Mouse (Mus musculus) myocyte (in vitro differentiated cells): ENCODE data around the gene Ptger4.

Experiments used
- CEBPB ChIP-seq: IDR thresholded peaks from 2 replicates; pipeline ENCODE4 v1.6.1; 2011; ENCODE audit warnings: mild to moderate bottlenecking, moderate library complexity; ENCODE audit not compliant: poor library complexity, insufficient read depth, severe bottlenecking
- E2F4 ChIP-seq: IDR thresholded peaks from one replicate; pipeline ENCODE4 v1.6.1; 2011; ENCODE audit warnings: mild to moderate bottlenecking, control low read depth, moderate library complexity; ENCODE audit not compliant: insufficient read depth
- MAX ChIP-seq: IDR thresholded peaks from one replicate; pipeline ENCODE4 v1.6.1; 2011; ENCODE audit warnings: low read depth, mild to moderate bottlenecking, control low read depth
- MYOD1 ChIP-seq, 3 experiments: IDR thresholded peaks; one replicate each; pipeline ENCODE4 v1.6.1; 2011; ENCODE audit warnings: control low read depth in 2 of 3, low read depth in 2 of 3, mild to moderate bottlenecking in 2 of 3, moderate library complexity in 1 of 3; ENCODE audit not compliant: insufficient read length in 2 of 3, control insufficient read depth in 1 of 3
- MYOG ChIP-seq, 3 experiments: IDR thresholded peaks; one replicate each; pipeline ENCODE4 v1.6.1; 2011; ENCODE audit warnings: control low read depth in 2 of 3, low read depth in 2 of 3, mild to moderate bottlenecking in 2 of 3; ENCODE audit not compliant: insufficient read length in 2 of 3, control insufficient read depth in 1 of 3, insufficient read depth in 1 of 3
- POLR2A ChIP-seq: IDR thresholded peaks from one replicate; pipeline ENCODE4 v1.6.1; 2011; ENCODE audit warnings: low read depth, mild to moderate bottlenecking, control low read depth, moderate library complexity; ENCODE audit not compliant: insufficient read length
- POLR2AphosphoS2 ChIP-seq: IDR thresholded peaks from one replicate; pipeline ENCODE4 v1.6.1; 2011; ENCODE audit warnings: low read depth, control low read depth; ENCODE audit not compliant: insufficient read length
- REST ChIP-seq: IDR thresholded peaks from one replicate; pipeline ENCODE4 v1.6.1; 2011; ENCODE audit warnings: mild to moderate bottlenecking, control low read depth, moderate library complexity; ENCODE audit not compliant: insufficient read depth, insufficient read length
- SRF ChIP-seq: IDR thresholded peaks from one replicate; pipeline ENCODE4 v1.6.1; 2011; ENCODE audit warnings: low read depth; ENCODE audit not compliant: control insufficient read depth, insufficient read length
- TCF12 ChIP-seq: IDR thresholded peaks from one replicate; pipeline ENCODE4 v1.6.1; 2011; ENCODE audit warnings: mild to moderate bottlenecking, control low read depth; ENCODE audit not compliant: poor library complexity, insufficient read depth, severe bottlenecking
- TCF3 ChIP-seq: IDR thresholded peaks from one replicate; pipeline ENCODE4 v1.6.1; 2011; ENCODE audit warnings: low read depth, control low read depth; ENCODE audit not compliant: insufficient read length
- USF1 ChIP-seq: IDR thresholded peaks from one replicate; pipeline ENCODE4 v1.6.1; 2011; ENCODE audit warnings: low read depth, mild to moderate bottlenecking, control low read depth, moderate library complexity

GRCm38 (mm10) chr15:5239901-5240300 is 4.1 kb downstream of the Ptger4 start:
- TF ChIP-seq MYOG (IDR thresholded peaks at IDR 0.05; ENCODE audit: control insufficient read depth in 1 of 3, insufficient read depth in 1 of 3, insufficient read length in 2 of 3, low read depth in 2 of 3) (no peak), E2F4 (no peak), MAX (no peak), MYOD1 (IDR thresholded peaks at IDR 0.05; ENCODE audit: control insufficient read depth in 1 of 3, insufficient read length in 2 of 3, low read depth in 2 of 3) (no peak), POLR2AphosphoS2 (no peak), POLR2A (no peak), USF1 (no peak), SRF (no peak), TCF12 (no peak), REST (no peak), CEBPB (no peak), TCF3 (no peak)
